Mouse (Mus musculus) kidney, adult 2 months (tissue): ENCODE measurements around the gene Psmg1. TPM values are rescaled to one million over a fixed set of nuclear protein-coding genes. Genes with fewer than 3 reads are reported as not detected.

Source experiments
- DNase-seq: peaks from one replicate; pipeline ENCODE4 v3.0.0; 2021
- H3K27ac ChIP-seq: fragments of 200-500 bp; 2 replicates; pipeline ENCODE4 v1.5.1; 2012; ENCODE audit warnings: low read depth, low read length, control low read depth, inconsistent platforms; ENCODE audit not compliant: insufficient read depth
- H3K27me3 ChIP-seq: fragments of 200-500 bp; replicated peaks from 2 replicates; pipeline ENCODE4 v1.6.1; 2012; ENCODE audit warnings: mild to moderate bottlenecking, moderate library complexity, low read length, inconsistent platforms; ENCODE audit not compliant: control insufficient read depth, insufficient read depth
- H3K36me3 ChIP-seq: fragments of 200-500 bp; 2 replicates; pipeline ENCODE4 v1.6.1; 2012; ENCODE audit warnings: mild to moderate bottlenecking, moderate library complexity, low read length, inconsistent platforms; ENCODE audit not compliant: control insufficient read depth, insufficient read depth
- H3K4me1 ChIP-seq: fragments of 200-500 bp; 2 replicates; pipeline ENCODE4 v1.6.1; 2011; ENCODE audit warnings: low read length; ENCODE audit not compliant: control insufficient read depth, insufficient read depth
- H3K4me3 ChIP-seq: fragments of 200-500 bp; 2 replicates; pipeline ENCODE4 v1.5.1; 2011; ENCODE audit warnings: mild to moderate bottlenecking, low read depth, low read length, control low read depth; ENCODE audit not compliant: insufficient read depth
- CTCF ChIP-seq: fragments of 200-500 bp; conservative IDR thresholded peaks from 2 replicates; pipeline ENCODE4 v1.5.1; 2011; ENCODE audit warnings: low read depth, mild to moderate bottlenecking, control low read depth, low read length, moderate library complexity, mixed read lengths; ENCODE audit not compliant: insufficient read depth, insufficient read length
- POLR2A ChIP-seq: fragments of 200-500 bp; IDR thresholded peaks from one replicate; pipeline ENCODE4 v1.6.1; 2011; ENCODE audit warnings: low read depth, low read length, control low read depth
- WGBS: fragments of 180-500 bp; shearing (Covaris S2); methylation state at CpG from one replicate; pipeline ENCODE4 v1.1.7; 2018; 5-methylcytosine and 5-hydroxymethylcytosine counted together
- polyA plus RNA-seq: library from polyadenylated mRNA; depleted of rRNA; stranded (reverse); fragments of >200 nt; gene quantifications from 2 replicates; pipeline ENCODE4 v1.2.3, GENCODE M21; 2012; rRNA removed

The Psmg1 gene
- 34.2 and 35.6 TPM in 2 replicates for polyA plus RNA-seq

DNA sequence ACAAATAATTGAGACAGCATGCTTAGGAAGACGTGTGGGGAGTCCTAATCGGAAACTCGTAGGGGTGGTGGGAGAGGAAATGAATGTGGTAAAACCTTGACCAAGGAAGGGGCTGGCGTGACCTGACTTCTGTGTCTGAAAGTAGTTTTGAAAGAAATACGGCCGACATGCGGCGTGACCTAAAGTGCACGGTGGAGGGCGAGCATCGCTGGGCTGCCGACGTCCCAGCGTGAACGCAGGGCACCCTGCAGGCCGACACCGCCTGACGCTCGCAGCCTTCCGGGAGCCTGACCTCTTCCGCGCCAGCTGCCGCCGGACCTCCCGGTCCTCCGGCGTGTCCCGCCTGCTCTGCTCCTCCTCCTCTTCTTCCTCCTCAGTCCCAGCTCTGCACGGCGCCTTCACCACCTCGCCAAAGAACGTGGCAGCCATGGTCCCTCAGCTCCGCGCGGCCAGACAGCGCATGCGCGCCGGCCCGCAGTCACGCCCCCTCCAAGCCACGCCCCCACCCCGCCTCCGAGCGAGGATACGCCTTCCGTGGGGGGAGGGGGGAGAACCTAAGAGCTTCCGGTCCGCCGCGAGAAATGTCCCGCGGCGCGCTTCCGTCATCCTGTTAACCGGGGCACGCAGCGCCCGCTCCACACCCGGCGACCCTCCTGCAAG is at the start of gene Psmg1:
Gene Psmg1, minus strand, starts transcription at position 499 of the 660 bp plus-strand sequence.
- Histone ChIP-seq H3K4me3 (peak within 1 kb of the TSS; percentile 95), H3K4me1 (no peaks in the 10 kb centered on the region; the same call in 1 of the 2 replicates), H3K27me3 (no peaks in the 10 kb centered on the region), H3K27ac (peak within 1 kb of the TSS; percentile 79), H3K36me3 (no peaks in the 10 kb centered on the region; the same call in none of the 2 replicates)
- WGBS: under 1% methylated on average over 62 of the region's 62 CpGs
- peak; percentile 97 for DNase-seq
- TF ChIP-seq CTCF: no peak
- peak; percentile 72 for TF ChIP-seq POLR2A

DNA sequence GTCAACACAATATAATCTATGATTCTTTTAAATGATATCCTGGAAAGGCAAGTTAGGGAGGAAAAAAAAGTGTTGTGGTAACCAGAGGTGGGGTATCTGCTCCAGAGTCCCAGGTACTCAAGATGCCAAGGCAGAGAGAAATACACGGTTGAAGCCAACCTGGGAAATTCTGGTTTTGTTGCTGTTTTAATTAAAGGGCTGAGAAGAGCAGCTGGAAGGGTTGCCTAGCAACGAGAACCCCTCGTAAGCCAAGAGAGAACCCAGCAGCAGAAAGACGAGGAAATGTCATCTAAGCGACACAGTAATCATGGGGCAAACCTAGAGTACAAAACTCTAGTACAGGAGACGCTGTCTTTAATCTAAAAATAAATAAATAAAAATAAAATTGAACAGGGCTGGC is 48.8 kb upstream of the Psmg1 start:
- Histone ChIP-seq H3K4me3 (no peak overlapping the region), H3K4me1 (no peaks in the 10 kb centered on the region), H3K27ac (no peak overlapping the region), H3K36me3 (peaks cover 12% of the 10 kb centered on the region), H3K27me3 (no peaks in the 10 kb centered on the region)
- WGBS: 77% methylated on average over 6 of the region's 6 CpGs
- TF ChIP-seq POLR2A (no peak), CTCF (no peak)
- DNase-seq: no peak

DNA sequence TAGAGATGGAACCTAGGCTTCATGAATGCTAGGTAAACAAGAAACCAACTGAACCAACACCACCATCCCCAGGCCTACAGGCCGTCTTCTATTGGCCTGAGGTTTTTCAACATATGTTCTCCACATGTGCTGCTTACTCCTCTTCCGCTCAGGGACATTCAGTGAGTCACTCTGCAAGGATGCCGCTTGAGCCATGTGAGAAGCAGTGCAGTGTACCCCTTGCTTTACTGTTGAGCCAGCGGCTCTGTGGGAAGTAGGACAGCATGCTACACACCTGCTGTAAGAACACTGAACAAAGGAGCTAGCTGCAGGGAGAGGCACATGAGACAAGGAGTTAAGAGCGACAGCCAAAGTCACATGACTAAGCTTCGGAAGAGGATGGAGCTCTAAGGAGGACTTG is 43.7 kb upstream of the Psmg1 start:
- H3K27me3 ChIP-seq: no peaks in the 10 kb centered on the region
- no peak overlapping the region for H3K27ac ChIP-seq
- H3K36me3 ChIP-seq: peaks cover 6% of the 10 kb centered on the region
- DNase-seq: no peak
- WGBS: 93% methylated on average over 6 of the region's 6 CpGs
- H3K4me1 ChIP-seq: no peaks in the 10 kb centered on the region
- TF ChIP-seq CTCF (no peak), POLR2A (no peak)
- no peak overlapping the region for H3K4me3 ChIP-seq

DNA sequence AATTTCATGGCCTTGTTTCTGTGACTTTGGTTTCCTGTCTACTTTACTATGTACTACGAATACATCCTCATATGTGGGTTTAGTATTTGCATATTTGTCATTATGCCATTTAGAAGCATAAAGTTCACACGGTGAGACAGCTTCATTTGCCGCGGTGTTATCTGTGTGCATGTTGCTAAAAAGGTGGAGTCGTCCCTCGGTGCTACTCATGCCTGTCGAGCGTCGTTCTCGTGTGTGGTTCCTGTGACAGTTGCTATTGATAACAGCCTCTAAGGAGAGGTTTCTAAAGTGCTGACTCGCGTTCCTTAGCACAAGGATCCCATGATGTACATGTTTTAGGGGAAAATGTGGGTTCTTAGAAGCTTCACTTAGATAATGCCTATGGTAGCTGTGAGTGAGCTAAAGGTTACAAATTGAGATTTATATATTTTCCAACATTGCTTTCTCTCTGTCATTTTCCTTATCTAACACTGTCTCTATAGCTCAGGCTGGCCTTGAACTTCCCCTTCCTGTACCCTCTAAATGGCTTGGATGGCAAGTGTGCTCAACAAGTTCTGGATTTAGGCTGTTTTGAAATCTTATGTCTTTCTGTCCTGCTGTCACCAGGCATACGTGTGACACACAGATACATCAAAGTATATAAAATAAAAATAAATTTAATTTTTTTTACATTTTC is 41.7 kb upstream of the Psmg1 start:
- WGBS: 90% methylated on average over 13 of the region's 13 CpGs
- no peak for DNase-seq
- Histone ChIP-seq H3K4me3 (no peak overlapping the region), H3K4me1 (no peaks in the 10 kb centered on the region), H3K27me3 (no peaks in the 10 kb centered on the region), H3K27ac (no peak overlapping the region), H3K36me3 (peaks cover 8% of the 10 kb centered on the region)
- TF ChIP-seq POLR2A (no peak), CTCF (no peak)

DNA sequence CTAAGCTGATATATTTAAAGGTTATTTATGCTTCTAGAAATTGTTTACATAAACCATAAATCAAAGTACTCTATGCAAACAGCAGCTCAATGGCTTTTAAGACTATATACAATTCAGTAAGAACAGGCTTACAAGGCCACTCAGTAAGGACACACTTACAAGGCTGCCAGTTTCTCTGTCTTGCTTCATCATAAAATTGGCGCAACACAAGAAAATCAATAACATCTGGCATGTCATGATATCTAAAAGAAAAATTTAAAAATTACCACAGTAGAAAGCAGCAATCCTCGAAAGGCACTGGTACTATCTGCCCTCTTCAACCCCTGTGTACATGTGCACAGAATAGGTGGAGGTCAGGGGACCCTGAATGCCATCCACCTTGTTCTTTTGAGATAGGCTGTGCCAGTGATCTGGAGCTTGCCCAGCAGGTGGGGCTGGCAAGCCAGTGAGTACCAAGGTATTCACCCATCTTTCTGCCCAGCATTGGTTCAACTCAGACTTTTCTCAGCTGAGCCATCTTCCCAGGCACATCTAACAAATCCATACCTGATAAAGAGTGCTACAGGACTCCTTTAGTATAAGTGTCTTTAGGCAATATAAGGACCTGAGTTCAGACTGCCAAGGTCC is 39.8 kb upstream of the Psmg1 start:
- Histone ChIP-seq H3K27me3 (no peaks in the 10 kb centered on the region), H3K4me1 (no peaks in the 10 kb centered on the region), H3K27ac (no peak overlapping the region), H3K36me3 (peaks cover 14% of the 10 kb centered on the region), H3K4me3 (no peak overlapping the region)
- TF ChIP-seq POLR2A (no peak), CTCF (peak; percentile 41)
- WGBS: 90% methylated on average over 2 of the region's 2 CpGs
- DNase-seq: peak; percentile 9

DNA sequence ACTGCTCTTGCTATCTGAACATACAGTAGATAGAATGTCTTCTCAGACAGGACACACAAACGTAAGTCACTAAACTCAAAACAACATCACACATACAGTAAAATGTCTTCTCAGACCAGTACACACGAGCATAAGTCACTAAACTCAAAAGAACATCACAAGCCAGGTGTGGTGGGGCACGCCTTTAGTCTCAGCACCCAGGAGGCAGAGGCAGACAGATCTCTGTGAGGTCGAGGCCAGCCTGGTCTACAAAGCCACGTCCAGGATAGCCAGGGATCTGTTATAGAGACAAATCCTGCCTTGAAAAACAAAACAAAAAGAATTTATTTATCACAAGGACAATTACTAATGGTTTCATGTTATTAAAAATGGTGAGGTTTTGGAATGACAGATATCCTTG is 35.5 kb upstream of the Psmg1 start:
- H3K27me3 ChIP-seq: no peaks in the 10 kb centered on the region
- H3K4me1 ChIP-seq: no peaks in the 10 kb centered on the region
- no peak for DNase-seq
- H3K36me3 ChIP-seq: peaks cover 16% of the 10 kb centered on the region
- no peak overlapping the region for H3K27ac ChIP-seq
- H3K4me3 ChIP-seq: no peak overlapping the region
- 91% methylated on average over 5 of the region's 5 CpGs for WGBS
- TF ChIP-seq CTCF: no peak
- no peak for TF ChIP-seq POLR2A

DNA sequence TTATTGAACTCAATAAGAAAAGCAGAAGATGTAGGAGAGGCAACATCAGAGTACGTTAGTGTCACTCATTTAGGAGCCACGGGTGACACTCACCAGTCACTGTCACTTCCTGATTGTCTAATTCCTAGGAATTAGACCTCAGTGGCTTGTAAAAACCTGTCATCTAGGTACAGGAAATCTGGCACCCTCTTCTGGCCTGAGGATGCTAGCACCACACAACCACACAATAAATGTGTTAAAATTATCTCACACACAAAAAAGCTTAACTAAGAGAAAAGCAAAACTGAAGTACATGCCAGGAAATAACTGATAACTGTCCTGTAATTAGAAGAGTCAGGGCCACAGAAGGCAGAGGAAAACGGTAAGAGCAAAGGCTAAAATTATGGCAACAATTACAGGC is 34.5 kb upstream of the Psmg1 start:
- WGBS: 74% methylated on average over 3 of the region's 3 CpGs
- DNase-seq: no peak

More for the DNA sequence above, 34.5 kb upstream of the Psmg1 start:
- TF ChIP-seq CTCF: no peak
- no peak for TF ChIP-seq POLR2A
- H3K4me3 ChIP-seq: no peak overlapping the region
- H3K27me3 ChIP-seq: no peaks in the 10 kb centered on the region
- H3K36me3 ChIP-seq: peaks cover 20% of the 10 kb centered on the region
- no peaks in the 10 kb centered on the region for H3K4me1 ChIP-seq
- H3K27ac ChIP-seq: no peak overlapping the region
